Mouse (Mus musculus) limb, embryonic 15.5 days (tissue): Measurements from ENCODE around the gene Gp1ba. TPM values are rescaled to one million over a fixed set of nuclear protein-coding genes. Genes with fewer than 3 reads are reported as not detected.

ENCODE experiments used
- ATAC-seq: fragments of 200-750 bp; cut with Nextera tagmentation; 2 replicates; pipeline ENCODE4 v1.8.0; 2017; ENCODE audit warnings: low read depth, moderate TSS enrichment; ENCODE audit not compliant: insufficient number of reproducible peaks, low FRiP score, low TSS enrichment
- H3K27ac ChIP-seq: fragments of 300-500 bp; sonication (generic); 2 replicates; pipeline ENCODE4 v1.5.1; 2015; ENCODE audit warnings: moderate library complexity, mild to moderate bottlenecking, inconsistent platforms
- H3K27me3 ChIP-seq: fragments of 300-500 bp; sonication (generic); 2 replicates; pipeline ENCODE4 v1.6.1; 2015; ENCODE audit warnings: inconsistent platforms
- H3K36me3 ChIP-seq: fragments of 300-500 bp; sonication (generic); 2 replicates; pipeline ENCODE4 v1.6.1; 2015; ENCODE audit warnings: inconsistent platforms
- H3K4me1 ChIP-seq: fragments of 300-500 bp; sonication (generic); 2 replicates; pipeline ENCODE4 v1.6.1; 2015; ENCODE audit warnings: inconsistent platforms
- H3K4me2 ChIP-seq: fragments of 300-500 bp; sonication (generic); 2 replicates; pipeline ENCODE4 v1.6.1; 2015; ENCODE audit warnings: mild to moderate bottlenecking, inconsistent platforms
- H3K4me3 ChIP-seq: fragments of 300-500 bp; sonication (generic); 2 replicates; pipeline ENCODE4 v1.5.1; 2015; ENCODE audit warnings: mild to moderate bottlenecking, inconsistent platforms
- H3K9ac ChIP-seq: fragments of 300-500 bp; sonication (generic); 2 replicates; pipeline ENCODE4 v1.6.1; 2015; ENCODE audit warnings: inconsistent platforms
- H3K9me3 ChIP-seq: fragments of 300-500 bp; sonication (generic); 2 replicates; pipeline ENCODE4 v1.6.1; 2016; ENCODE audit warnings: inconsistent platforms
- WGBS: fragments of 180-500 bp; shearing (Covaris S2); methylation state at CpG from one replicate; pipeline ENCODE4 v1.1.7; 2015; 5-methylcytosine and 5-hydroxymethylcytosine counted together
- polyA plus RNA-seq: library from polyadenylated mRNA; unstranded; fragments of >200 nt; fragmentation: Nextera tagmentation; extraction: Ambion mirVana; gene quantifications from 2 replicates; pipeline ENCODE4 v1.2.1, GENCODE M21; 2015

Gp1ba gene
- polyA plus RNA-seq, 1 experiment from 2014 or later: 0.26 TPM

- Histone ChIP-seq H3K4me3 (no peak overlapping the region), H3K4me1 (peaks cover 13% of the 10 kb centered on the region), H3K9me3 (no peaks in the 10 kb centered on the region), H3K27me3 (no peaks in the 10 kb centered on the region), H3K27ac (no peak overlapping the region), H3K4me2 (no peak overlapping the region), H3K9ac (no peak overlapping the region), H3K36me3 (peaks cover 75% of the 10 kb centered on the region)
- 81% methylated on average over 4 of the region's 4 CpGs for WGBS
- ATAC-seq: no peak
These were observed 28.2 kb upstream of the Gp1ba start for GRCm38 (mm10) chr11:70610752-70611151.

GRCm38 (mm10) chr11:70612505-70612904 is 26.4 kb upstream of the Gp1ba start:
- Histone ChIP-seq H3K9me3 (no peaks in the 10 kb centered on the region), H3K36me3 (peaks cover 58% of the 10 kb centered on the region), H3K9ac (no peak overlapping the region), H3K4me2 (no peak overlapping the region), H3K4me1 (peaks cover 15% of the 10 kb centered on the region), H3K27me3 (no peaks in the 10 kb centered on the region), H3K4me3 (no peak overlapping the region), H3K27ac (no peak overlapping the region)
- WGBS: 75% methylated on average over 7 of the region's 7 CpGs
- ATAC-seq: no peak

GRCm38 (mm10) chr11:70615074-70615473 is 23.8 kb upstream of the Gp1ba start:
- 2% methylated on average over 17 of the region's 17 CpGs for WGBS
- H3K4me3 ChIP-seq: peak overlapping the region; percentile 41
- no peaks in the 10 kb centered on the region for H3K9me3 ChIP-seq
- ATAC-seq: peak; percentile 71
- peaks cover 15% of the 10 kb centered on the region for H3K4me1 ChIP-seq
- H3K27ac ChIP-seq: peak overlapping the region; percentile 34
- no peaks in the 10 kb centered on the region for H3K27me3 ChIP-seq
- peak overlapping the region; percentile 91 for H3K4me2 ChIP-seq
- peaks cover 32% of the 10 kb centered on the region for H3K36me3 ChIP-seq
- peak overlapping the region; percentile 44; the same call in 1 of the 2 replicates for H3K9ac ChIP-seq

- H3K9ac ChIP-seq: peak within 1 kb of the TSS; percentile 44; the same call in 1 of the 2 replicates
- H3K27ac ChIP-seq: peak within 1 kb of the TSS; percentile 34
- peak within 1 kb of the TSS; percentile 41 for H3K4me3 ChIP-seq
- 12% methylated on average over 21 of the region's 21 CpGs for WGBS
- no peaks in the 10 kb centered on the region for H3K9me3 ChIP-seq
- peak within 1 kb of the TSS; percentile 91 for H3K4me2 ChIP-seq
- no peaks in the 10 kb centered on the region for H3K27me3 ChIP-seq
- peaks cover 15% of the 10 kb centered on the region for H3K4me1 ChIP-seq
- peaks cover 27% of the 10 kb centered on the region for H3K36me3 ChIP-seq
- ATAC-seq: no peak
These were observed 23.3 kb upstream of the Gp1ba start, which contains the start of gene 4930544D05Rik for GRCm38 (mm10) chr11:70615516-70616093. 4930544D05Rik (plus strand) TSS chr11:70615848.

GRCm38 (mm10) chr11:70619101-70619500 is 19.8 kb upstream of the Gp1ba start, which contains the start of gene Chrne:
Chrne (minus strand) TSS chr11:70619216.
- WGBS: 43% methylated on average over 1 of the region's 1 CpGs
- no peak within 1 kb of the TSS for H3K9ac ChIP-seq
- H3K4me1 ChIP-seq: peaks cover 15% of the 10 kb centered on the region
- no peaks in the 10 kb centered on the region for H3K9me3 ChIP-seq
- no peaks in the 10 kb centered on the region for H3K36me3 ChIP-seq
- H3K4me3 ChIP-seq: no peak within 1 kb of the TSS
- no peak within 1 kb of the TSS for H3K27ac ChIP-seq
- H3K27me3 ChIP-seq: no peaks in the 10 kb centered on the region
- H3K4me2 ChIP-seq: no peak within 1 kb of the TSS
- ATAC-seq: no peak

GRCm38 (mm10) chr11:70621972-70622814 is 16.7 kb upstream of the Gp1ba start:
- no peaks in the 10 kb centered on the region for H3K4me1 ChIP-seq
- no peaks in the 10 kb centered on the region for H3K9me3 ChIP-seq
- H3K27ac ChIP-seq: 0 out of 2 replicates have a peak overlapping the region, but pooled peaks have one; percentile 11
- WGBS: 37% methylated on average over 7 of the region's 7 CpGs
- no peak for ATAC-seq
- no peak overlapping the region for H3K9ac ChIP-seq
- no peaks in the 10 kb centered on the region for H3K36me3 ChIP-seq
- no peak overlapping the region for H3K4me3 ChIP-seq
- no peak overlapping the region for H3K4me2 ChIP-seq
- H3K27me3 ChIP-seq: no peaks in the 10 kb centered on the region

GRCm38 (mm10) chr11:70623053-70623742 is 15.7 kb upstream of the Gp1ba start:
- Histone ChIP-seq H3K9ac (no peak overlapping the region), H3K4me3 (no peak overlapping the region), H3K4me2 (no peak overlapping the region), H3K36me3 (no peaks in the 10 kb centered on the region), H3K9me3 (no peaks in the 10 kb centered on the region), H3K4me1 (no peaks in the 10 kb centered on the region), H3K27me3 (no peaks in the 10 kb centered on the region), H3K27ac (no peak overlapping the region)
- no peak for ATAC-seq
- WGBS: 77% methylated on average over 10 of the region's 10 CpGs

- no peak for ATAC-seq
- no peak overlapping the region for H3K4me3 ChIP-seq
- no peak overlapping the region for H3K27ac ChIP-seq
- no peaks in the 10 kb centered on the region for H3K9me3 ChIP-seq
- no peak overlapping the region for H3K4me2 ChIP-seq
- H3K9ac ChIP-seq: no peak overlapping the region
- 42% methylated on average over 4 of the region's 4 CpGs for WGBS
- H3K27me3 ChIP-seq: no peaks in the 10 kb centered on the region
- H3K4me1 ChIP-seq: no peaks in the 10 kb centered on the region
- H3K36me3 ChIP-seq: no peaks in the 10 kb centered on the region
These were observed 13.4 kb upstream of the Gp1ba start for GRCm38 (mm10) chr11:70625473-70625872.

- no peak for ATAC-seq
- Histone ChIP-seq H3K4me1 (no peaks in the 10 kb centered on the region), H3K4me3 (no peak overlapping the region), H3K36me3 (no peaks in the 10 kb centered on the region), H3K9ac (no peak overlapping the region), H3K27ac (no peak overlapping the region), H3K4me2 (no peak overlapping the region), H3K9me3 (no peaks in the 10 kb centered on the region), H3K27me3 (no peaks in the 10 kb centered on the region)
- 70% methylated on average over 4 of the region's 4 CpGs for WGBS
These were observed 12.0 kb upstream of the Gp1ba start for GRCm38 (mm10) chr11:70626877-70627276.

- ATAC-seq: no peak
- Histone ChIP-seq H3K36me3 (no peaks in the 10 kb centered on the region), H3K4me3 (no peak overlapping the region), H3K27me3 (no peaks in the 10 kb centered on the region), H3K4me2 (no peak overlapping the region), H3K27ac (no peak overlapping the region), H3K9me3 (no peaks in the 10 kb centered on the region), H3K4me1 (no peaks in the 10 kb centered on the region), H3K9ac (no peak overlapping the region)
- 70% methylated on average over 2 of the region's 2 CpGs for WGBS
These were observed 10.5 kb upstream of the Gp1ba start for GRCm38 (mm10) chr11:70628431-70628830.

GRCm38 (mm10) chr11:70629557-70629956 is 9.4 kb upstream of the Gp1ba start:
- Histone ChIP-seq H3K9me3 (no peaks in the 10 kb centered on the region), H3K4me2 (no peak overlapping the region), H3K27ac (no peak overlapping the region), H3K9ac (no peak overlapping the region), H3K4me1 (no peaks in the 10 kb centered on the region), H3K4me3 (no peak overlapping the region), H3K27me3 (no peaks in the 10 kb centered on the region), H3K36me3 (no peaks in the 10 kb centered on the region)
- ATAC-seq: no peak
- 51% methylated on average over 5 of the region's 5 CpGs for WGBS

GRCm38 (mm10) chr11:70630129-70630528 is 8.8 kb upstream of the Gp1ba start:
- ATAC-seq: no peak
- Histone ChIP-seq H3K4me2 (no peak overlapping the region), H3K9ac (no peak overlapping the region), H3K9me3 (no peaks in the 10 kb centered on the region), H3K27ac (no peak overlapping the region), H3K36me3 (no peaks in the 10 kb centered on the region), H3K27me3 (no peaks in the 10 kb centered on the region), H3K4me3 (no peak overlapping the region), H3K4me1 (no peaks in the 10 kb centered on the region)
- 69% methylated on average over 7 of the region's 7 CpGs for WGBS
